Mouse (Mus musculus): Measurements from ENCODE around the gene Cytl1. TPM values are rescaled to one million over a fixed set of nuclear protein-coding genes. Genes with fewer than 3 reads are reported as not detected.

The Cytl1 gene
- polyA plus RNA-seq, 1 experiment from 2014 or later, result 0.98 TPM

DNA sequence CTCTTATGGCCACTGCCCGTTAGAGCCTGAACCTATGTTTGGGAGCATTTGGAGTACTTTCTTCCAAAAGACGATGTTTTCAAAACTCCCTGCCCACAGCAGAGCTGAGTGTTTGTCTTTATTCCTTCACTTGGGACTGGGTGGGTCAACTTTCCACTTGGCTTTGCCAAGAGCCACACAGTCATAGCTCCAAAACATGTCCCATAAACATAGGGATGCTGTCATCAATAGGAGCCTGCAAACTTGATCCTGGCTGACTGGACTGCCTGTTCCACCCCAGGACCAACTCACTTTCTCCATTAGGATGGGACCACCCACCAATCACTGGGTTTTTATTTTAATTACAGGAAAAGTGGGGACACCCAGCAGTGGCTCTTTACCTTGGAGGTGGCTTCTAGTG, 4.5 kb upstream of the Cytl1 start:
- Histone ChIP-seq H3K9me3 (peaks cover 8% of the 10 kb centered on the region; the same call in 1 of the 2 replicates), H3K27me3 (ENCODE audit: poor library complexity, severe bottlenecking) (no peaks in the 10 kb centered on the region), H3K4me3 (no peak overlapping the region), H3K36me3 (replicated peaks) (no peaks in the 10 kb centered on the region), H3K27ac (no peak overlapping the region), H3K4me1 (peaks cover 9% of the 10 kb centered on the region)
- no peak for DNase-seq (ENCODE audit: extremely low spot score, low spot score)
- 91% methylated on average over 2 of the region's 2 CpGs for WGBS

DNA sequence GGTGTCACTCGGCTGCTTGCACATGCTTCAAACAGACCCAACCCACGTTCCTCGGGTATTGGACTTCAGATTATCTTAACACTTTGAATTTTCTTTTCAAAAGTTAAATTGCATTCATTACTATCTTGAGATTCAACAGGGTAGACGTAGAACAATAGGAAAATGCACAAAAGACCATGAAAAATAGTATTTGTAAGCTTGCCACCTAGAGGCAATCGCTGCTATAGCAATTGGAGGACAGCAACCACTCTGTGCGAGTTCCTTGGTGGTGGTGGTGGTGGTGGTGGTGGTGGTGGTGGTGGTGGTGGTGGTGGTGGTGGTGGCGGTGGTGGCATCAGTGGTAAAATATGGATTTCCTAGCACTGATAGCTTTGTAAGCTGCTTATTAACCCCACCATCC, 894 bp downstream of the Cytl1 start:
- Histone ChIP-seq H3K9me3 (peaks cover 8% of the 10 kb centered on the region; the same call in 1 of the 2 replicates), H3K27ac (no peak overlapping the region), H3K4me1 (peaks cover 9% of the 10 kb centered on the region), H3K4me3 (no peak overlapping the region), H3K27me3 (ENCODE audit: poor library complexity, severe bottlenecking) (no peaks in the 10 kb centered on the region), H3K36me3 (replicated peaks) (no peaks in the 10 kb centered on the region)
- 63% methylated on average over 7 of the region's 7 CpGs for WGBS
- DNase-seq (ENCODE audit: extremely low spot score, low spot score), result no peak

- Histone ChIP-seq H3K9me3 (no peaks in the 10 kb centered on the region; the same call in 1 of the 2 replicates), H3K4me1 (no peaks in the 10 kb centered on the region), H3K36me3 (replicated peaks) (no peaks in the 10 kb centered on the region), H3K4me3 (no peak overlapping the region), H3K27ac (no peak overlapping the region), H3K27me3 (ENCODE audit: poor library complexity, severe bottlenecking) (no peaks in the 10 kb centered on the region)
- no peak for DNase-seq (ENCODE audit: extremely low spot score, low spot score)
- 80% methylated on average over 13 of the region's 13 CpGs for WGBS
These were observed 8.8 kb downstream of the Cytl1 start for GRCm38 (mm10) chr5:37743889-37744707.

DNA sequence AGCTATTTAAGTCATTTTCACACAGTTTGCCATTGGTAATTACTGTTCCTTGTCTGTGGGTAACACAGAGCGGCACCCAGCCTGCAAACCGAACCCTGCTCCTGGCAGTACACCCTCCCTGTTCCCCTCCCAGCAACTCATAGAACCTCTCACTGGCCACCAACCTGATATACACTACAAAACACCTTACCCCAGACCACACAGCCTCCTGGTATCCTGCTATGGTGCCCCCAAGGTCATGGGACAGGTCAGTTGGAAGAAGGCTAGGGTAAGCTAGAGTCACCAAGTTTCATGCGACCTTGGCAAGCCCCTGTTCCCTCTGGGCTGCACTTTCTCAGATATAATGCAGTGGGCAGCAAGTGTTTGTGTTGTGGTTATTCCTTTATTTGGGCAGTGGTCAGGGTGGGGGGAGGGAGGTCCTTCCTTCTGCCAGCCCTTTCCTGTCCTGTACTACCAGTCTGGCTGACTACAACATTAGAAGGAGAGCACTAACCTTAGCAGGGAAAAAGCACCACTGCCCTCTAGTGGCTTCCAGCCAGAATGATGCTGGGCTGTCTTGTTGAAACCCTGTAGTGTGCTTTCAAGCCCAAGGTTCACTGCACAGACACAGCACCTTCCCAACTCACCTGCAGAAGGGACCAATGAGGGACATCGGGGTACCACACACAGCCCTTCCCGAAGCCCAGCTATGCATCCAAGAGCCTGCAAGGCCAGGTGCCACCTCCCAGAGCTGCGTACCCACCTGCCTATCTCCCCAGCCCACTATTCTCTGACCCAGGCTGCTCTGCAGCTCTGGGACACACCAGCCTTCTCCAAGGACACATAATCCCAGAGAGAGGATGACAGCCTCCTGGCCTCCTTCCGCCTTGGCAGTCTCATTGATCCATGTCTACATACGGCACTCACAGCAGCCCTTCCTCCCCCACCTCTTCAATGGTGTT, 17.0 kb downstream of the Cytl1 start:
- Histone ChIP-seq H3K27me3 (ENCODE audit: poor library complexity, severe bottlenecking) (no peaks in the 10 kb centered on the region), H3K4me3 (no peak overlapping the region)

DNA sequence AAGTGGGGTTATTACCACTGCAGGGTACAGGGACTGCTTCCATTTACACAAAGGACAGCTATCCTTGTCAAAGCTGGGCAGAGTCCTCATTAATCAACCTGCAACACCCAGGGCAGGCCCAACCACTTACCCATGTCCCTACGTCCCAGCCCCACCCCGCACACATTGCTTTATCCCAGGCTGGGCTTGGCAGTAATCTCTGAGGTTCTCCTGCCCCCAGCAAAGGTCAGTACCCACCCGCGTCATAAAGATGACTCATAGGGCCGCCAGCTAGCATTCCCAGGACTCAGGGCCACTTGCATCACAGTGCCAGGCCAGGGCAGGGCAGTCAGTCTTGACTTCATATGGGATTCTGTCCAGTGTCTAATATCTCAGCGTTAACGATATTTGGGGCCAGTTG, 18.0 kb downstream of the Cytl1 start:
- WGBS, result 83% methylated on average over 7 of the region's 7 CpGs
- Histone ChIP-seq H3K4me1 (peaks cover 3% of the 10 kb centered on the region), H3K27ac (no peak overlapping the region), H3K27me3 (ENCODE audit: poor library complexity, severe bottlenecking) (no peaks in the 10 kb centered on the region), H3K36me3 (replicated peaks) (no peaks in the 10 kb centered on the region), H3K4me3 (no peak overlapping the region), H3K9me3 (no peaks in the 10 kb centered on the region)
- DNase-seq (ENCODE audit: extremely low spot score, low spot score), result no peak

More for the DNA sequence above, 17.0 kb downstream of the Cytl1 start:
- no peaks in the 10 kb centered on the region for H3K36me3 ChIP-seq (replicated peaks)
- DNase-seq (ENCODE audit: extremely low spot score, low spot score), result peak; percentile 64
- H3K9me3 ChIP-seq, result no peaks in the 10 kb centered on the region
- peaks cover 3% of the 10 kb centered on the region for H3K4me1 ChIP-seq
- no peak overlapping the region for H3K27ac ChIP-seq
- WGBS, result 65% methylated on average over 8 of the region's 8 CpGs

- WGBS, result 85% methylated on average over 3 of the region's 3 CpGs
- peaks cover 16% of the 10 kb centered on the region for H3K4me1 ChIP-seq
- no peak overlapping the region for H3K27ac ChIP-seq
- no peaks in the 10 kb centered on the region for H3K9me3 ChIP-seq
- no peaks in the 10 kb centered on the region for H3K36me3 ChIP-seq (replicated peaks)
- peaks cover 10% of the 10 kb centered on the region for H3K27me3 ChIP-seq (ENCODE audit: poor library complexity, severe bottlenecking)
- DNase-seq (ENCODE audit: extremely low spot score, low spot score), result no peak
- H3K4me3 ChIP-seq, result no peak overlapping the region
These were observed 26.7 kb downstream of the Cytl1 start for GRCm38 (mm10) chr5:37762046-37762445.

DNA sequence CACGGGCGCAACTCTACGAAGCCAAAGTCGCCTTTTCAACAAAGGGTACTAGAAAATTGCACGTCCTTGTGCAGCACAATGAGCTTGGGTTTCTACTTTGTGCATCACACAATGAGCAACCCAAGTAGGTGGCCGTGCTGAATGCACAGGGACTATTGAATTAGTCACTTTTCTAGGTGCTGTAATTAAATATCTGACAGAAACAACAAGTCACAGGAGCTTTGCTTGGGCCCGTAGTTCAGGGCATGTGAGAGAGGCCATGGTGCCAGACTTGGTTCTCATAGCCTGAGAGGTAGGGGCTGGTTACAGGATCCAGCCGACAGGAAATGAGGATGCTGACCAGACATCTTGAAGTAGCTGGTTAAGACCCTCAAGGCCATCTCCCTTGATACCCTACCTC, 30.5 kb downstream of the Cytl1 start:
- no peaks in the 10 kb centered on the region for H3K9me3 ChIP-seq
- H3K4me3 ChIP-seq, result no peak overlapping the region
- peaks cover 48% of the 10 kb centered on the region for H3K27me3 ChIP-seq (ENCODE audit: poor library complexity, severe bottlenecking)
- H3K36me3 ChIP-seq (replicated peaks), result no peaks in the 10 kb centered on the region
- DNase-seq (ENCODE audit: extremely low spot score, low spot score), result peak; percentile 24
- H3K4me1 ChIP-seq, result peaks cover 29% of the 10 kb centered on the region
- 0 out of 2 replicates have a peak overlapping the region, but pooled peaks have one; percentile 9 for H3K27ac ChIP-seq
- 28% methylated on average over 8 of the region's 8 CpGs for WGBS

GRCm38 (mm10) chr5:37767231-37767630, 31.9 kb downstream of the Cytl1 start:
- H3K27ac ChIP-seq, result no peak overlapping the region
- H3K4me1 ChIP-seq, result peaks cover 29% of the 10 kb centered on the region
- H3K4me3 ChIP-seq, result no peak overlapping the region
- no peaks in the 10 kb centered on the region for H3K36me3 ChIP-seq (replicated peaks)
- H3K9me3 ChIP-seq, result peaks cover 7% of the 10 kb centered on the region; the same call in 1 of the 2 replicates
- DNase-seq (ENCODE audit: extremely low spot score, low spot score), result no peak
- WGBS, result 82% methylated on average over 5 of the region's 5 CpGs
- peaks cover 60% of the 10 kb centered on the region for H3K27me3 ChIP-seq (ENCODE audit: poor library complexity, severe bottlenecking)

GRCm38 (mm10) chr5:37769031-37769430, 33.7 kb downstream of the Cytl1 start:
- no peak overlapping the region for H3K4me3 ChIP-seq
- peak overlapping the region; percentile 15; the same call in 1 of the 2 replicates for H3K27ac ChIP-seq
- H3K4me1 ChIP-seq, result peaks cover 29% of the 10 kb centered on the region
- H3K36me3 ChIP-seq (replicated peaks), result no peaks in the 10 kb centered on the region
- H3K9me3 ChIP-seq, result peaks cover 7% of the 10 kb centered on the region; the same call in 1 of the 2 replicates
- WGBS, result 7% methylated on average over 5 of the region's 5 CpGs
- DNase-seq (ENCODE audit: extremely low spot score, low spot score), result no peak
- peaks cover 77% of the 10 kb centered on the region for H3K27me3 ChIP-seq (ENCODE audit: poor library complexity, severe bottlenecking)

GRCm38 (mm10) chr5:37770870-37771269, 35.6 kb downstream of the Cytl1 start:
- no peak overlapping the region for H3K27ac ChIP-seq
- H3K9me3 ChIP-seq, result peaks cover 7% of the 10 kb centered on the region; the same call in 1 of the 2 replicates
- H3K27me3 ChIP-seq (ENCODE audit: poor library complexity, severe bottlenecking), result peaks cover 94% of the 10 kb centered on the region
- no peaks in the 10 kb centered on the region for H3K36me3 ChIP-seq (replicated peaks)
- peaks cover 21% of the 10 kb centered on the region for H3K4me1 ChIP-seq
- WGBS, result 78% methylated on average over 6 of the region's 6 CpGs
- DNase-seq (ENCODE audit: extremely low spot score, low spot score), result no peak
- H3K4me3 ChIP-seq, result no peak overlapping the region

GRCm38 (mm10) chr5:37774011-37774410, 38.7 kb downstream of the Cytl1 start:
- no peak for DNase-seq (ENCODE audit: extremely low spot score, low spot score)
- H3K27ac ChIP-seq, result no peak overlapping the region
- 80% methylated on average over 4 of the region's 4 CpGs for WGBS

DNA sequence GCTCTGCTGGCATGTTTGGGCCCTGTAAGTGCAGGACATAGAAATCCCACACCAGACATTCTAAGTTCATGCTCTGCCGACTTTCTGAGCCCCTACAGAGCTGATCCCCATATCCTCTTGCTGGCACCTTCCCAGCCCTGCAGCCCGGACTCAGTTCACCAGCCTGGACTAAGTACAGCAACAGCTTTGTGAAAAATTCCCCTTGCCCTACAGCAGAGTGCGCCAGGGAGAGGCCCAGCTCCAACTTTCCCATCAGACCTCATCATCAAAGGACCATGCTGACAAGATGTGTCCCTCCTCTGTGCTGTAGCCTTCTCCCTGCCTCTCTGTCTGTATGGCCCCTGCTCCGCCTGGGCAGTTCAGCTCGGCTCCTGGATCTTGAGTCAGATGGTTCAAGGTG, 40.4 kb downstream of the Cytl1 start:
- Histone ChIP-seq H3K9me3 (peaks cover 7% of the 10 kb centered on the region; the same call in 1 of the 2 replicates), H3K4me1 (no peaks in the 10 kb centered on the region), H3K27ac (no peak overlapping the region), H3K27me3 (ENCODE audit: poor library complexity, severe bottlenecking) (peaks cover 55% of the 10 kb centered on the region), H3K4me3 (no peak overlapping the region), H3K36me3 (replicated peaks) (no peaks in the 10 kb centered on the region)
- DNase-seq (ENCODE audit: extremely low spot score, low spot score), result no peak
- WGBS, result 49% methylated on average over 5 of the region's 5 CpGs

More at GRCm38 (mm10) chr5:37774011-37774410, 38.7 kb downstream of the Cytl1 start:
- peaks cover 72% of the 10 kb centered on the region for H3K27me3 ChIP-seq (ENCODE audit: poor library complexity, severe bottlenecking)
- peaks cover 7% of the 10 kb centered on the region; the same call in 1 of the 2 replicates for H3K9me3 ChIP-seq
- no peaks in the 10 kb centered on the region for H3K36me3 ChIP-seq (replicated peaks)
- peaks cover 6% of the 10 kb centered on the region for H3K4me1 ChIP-seq
- no peak overlapping the region for H3K4me3 ChIP-seq
